Mouse (Mus musculus): ENCODE measurements around the gene Accsl. TPM values are rescaled to one million over a fixed set of nuclear protein-coding genes. Genes with fewer than 3 reads are reported as not detected.

Accsl gene
- polyA plus RNA-seq, 1 experiment from 2014 or later, result not detected

DNA sequence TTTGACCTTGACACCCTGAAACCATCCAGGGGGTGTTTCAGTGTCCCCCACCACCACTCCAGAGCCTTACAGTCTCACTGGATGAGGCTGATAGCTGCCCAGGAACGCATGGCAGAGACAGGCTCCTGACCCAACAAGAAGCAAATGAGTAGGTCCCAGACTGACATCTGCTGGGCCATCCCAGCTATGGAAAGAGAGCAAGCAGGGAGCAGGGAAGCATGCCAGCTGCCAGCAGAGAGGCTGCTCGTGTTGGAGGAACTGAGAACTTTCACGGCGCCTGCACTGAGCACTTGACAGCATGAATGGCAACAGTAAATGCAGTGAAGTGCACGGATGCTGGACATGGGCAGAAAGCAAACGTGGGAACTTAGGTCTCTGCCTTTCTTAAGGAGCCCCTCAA lies 28.8 kb downstream of the Accsl start:
- Histone ChIP-seq H3K36me3 (peaks cover 83% of the 10 kb centered on the region), H3K9ac (no peak overlapping the region)
- WGBS, result 66% methylated on average over 6 of the region's 6 CpGs

DNA sequence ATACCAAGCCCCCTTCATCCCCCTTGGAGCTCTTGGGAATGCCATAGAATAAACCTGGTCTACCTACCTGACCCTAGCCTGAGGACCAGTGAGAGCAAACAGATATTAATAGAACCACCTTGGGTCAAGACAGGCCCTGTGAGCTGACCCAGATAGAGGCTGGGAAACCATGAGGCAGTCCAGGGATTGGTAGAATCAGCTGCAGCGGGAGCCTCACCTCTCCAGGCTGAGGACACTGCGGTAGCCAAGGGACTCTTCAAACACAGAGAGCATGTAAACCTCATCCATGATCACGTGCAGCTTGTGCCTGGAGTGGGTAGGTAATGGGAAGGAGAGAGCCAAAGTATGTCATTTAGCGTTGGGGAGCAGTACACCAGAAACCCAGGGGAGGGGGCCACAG lies 30.0 kb downstream of the Accsl start:
- no peak overlapping the region for H3K9ac ChIP-seq
- H3K9me3 ChIP-seq, result no peaks in the 10 kb centered on the region
- peaks cover 81% of the 10 kb centered on the region for H3K36me3 ChIP-seq
- no peak for ATAC-seq (ENCODE audit: extremely low read depth, insufficient number of reproducible peaks, low FRiP score, low TSS enrichment)
- H3K27ac ChIP-seq (replicated peaks), result no peak overlapping the region
- WGBS, result 77% methylated on average over 4 of the region's 4 CpGs
- H3K4me1 ChIP-seq, result peaks cover 7% of the 10 kb centered on the region
- no peak overlapping the region for H3K4me2 ChIP-seq
- no peaks in the 10 kb centered on the region for H3K27me3 ChIP-seq (replicated peaks)
- no peak overlapping the region for H3K4me3 ChIP-seq

More for the DNA sequence above, 28.8 kb downstream of the Accsl start:
- Histone ChIP-seq H3K4me2 (no peak overlapping the region), H3K27ac (replicated peaks) (no peak overlapping the region), H3K27me3 (replicated peaks) (no peaks in the 10 kb centered on the region), H3K4me1 (peaks cover 7% of the 10 kb centered on the region), H3K4me3 (no peak overlapping the region), H3K9me3 (no peaks in the 10 kb centered on the region)
- no peak for ATAC-seq (ENCODE audit: extremely low read depth, insufficient number of reproducible peaks, low FRiP score, low TSS enrichment)

GRCm38 (mm10) chr2:93836232-93836785 lies 32.6 kb downstream of the Accsl start:
- H3K27ac ChIP-seq (replicated peaks), result no peak overlapping the region
- H3K9me3 ChIP-seq, result no peaks in the 10 kb centered on the region
- no peak overlapping the region for H3K4me2 ChIP-seq
- peaks cover 7% of the 10 kb centered on the region for H3K4me1 ChIP-seq
- 66% methylated on average over 13 of the region's 13 CpGs for WGBS
- no peak overlapping the region for H3K9ac ChIP-seq
- ATAC-seq (ENCODE audit: extremely low read depth, insufficient number of reproducible peaks, low FRiP score, low TSS enrichment), result no peak
- H3K4me3 ChIP-seq, result no peak overlapping the region
- H3K36me3 ChIP-seq, result peaks cover 60% of the 10 kb centered on the region
- H3K27me3 ChIP-seq (replicated peaks), result no peaks in the 10 kb centered on the region

DNA sequence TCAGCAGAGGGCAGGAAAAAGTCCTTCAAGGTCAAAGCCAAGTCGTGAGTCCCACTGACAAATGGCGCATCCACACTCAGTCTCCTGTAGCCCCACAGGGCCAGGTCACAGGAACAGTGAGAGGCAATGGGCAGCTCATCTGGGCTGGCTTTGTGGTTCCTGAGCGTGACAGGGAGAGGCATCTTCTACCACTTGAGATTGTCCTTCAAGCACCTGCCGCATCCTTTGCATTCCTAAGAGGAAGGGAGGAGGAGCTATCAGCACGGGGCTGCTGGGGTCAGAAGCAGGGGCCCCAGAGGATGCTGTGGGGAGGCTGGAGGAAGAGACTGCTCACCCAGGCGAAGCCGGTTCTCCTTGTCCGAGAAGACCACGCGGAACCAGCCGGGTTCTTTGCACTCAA lies 33.4 kb downstream of the Accsl start:
- no peaks in the 10 kb centered on the region for H3K9me3 ChIP-seq
- H3K36me3 ChIP-seq, result peaks cover 53% of the 10 kb centered on the region
- H3K27ac ChIP-seq (replicated peaks), result no peak overlapping the region
- 61% methylated on average over 11 of the region's 11 CpGs for WGBS
- ATAC-seq (ENCODE audit: extremely low read depth, insufficient number of reproducible peaks, low FRiP score, low TSS enrichment), result no peak
- H3K4me2 ChIP-seq, result no peak overlapping the region
- no peaks in the 10 kb centered on the region for H3K27me3 ChIP-seq (replicated peaks)
- H3K4me1 ChIP-seq, result peaks cover 7% of the 10 kb centered on the region
- no peak overlapping the region for H3K4me3 ChIP-seq
- no peak overlapping the region for H3K9ac ChIP-seq

DNA sequence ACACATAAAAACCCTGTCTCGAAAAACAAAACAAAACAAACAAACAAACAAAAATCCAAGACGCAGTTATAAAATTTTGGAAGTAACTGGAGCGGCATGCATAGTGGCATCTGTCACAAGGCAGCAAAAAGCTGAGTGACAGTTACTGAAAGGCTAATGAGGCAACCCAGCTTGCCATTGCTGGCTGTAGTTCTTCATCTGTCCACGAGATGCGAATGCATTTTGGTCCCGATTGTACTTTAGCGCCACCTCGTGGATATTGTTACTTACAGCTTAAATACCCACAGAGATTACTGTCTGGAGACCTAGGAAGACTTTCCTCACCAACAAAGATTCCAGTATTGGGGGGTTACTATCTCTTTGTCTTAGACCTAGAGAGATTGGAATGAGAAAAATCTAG lies 45.4 kb downstream of the Accsl start:
- WGBS, result 18% methylated on average over 8 of the region's 8 CpGs
- peaks cover 14% of the 10 kb centered on the region for H3K4me1 ChIP-seq
- H3K9me3 ChIP-seq, result no peaks in the 10 kb centered on the region
- peaks cover 8% of the 10 kb centered on the region; the same call in 1 of the 2 replicates for H3K36me3 ChIP-seq
- ATAC-seq (ENCODE audit: extremely low read depth, insufficient number of reproducible peaks, low FRiP score, low TSS enrichment), result no peak
- H3K4me2 ChIP-seq, result no peak overlapping the region
- no peaks in the 10 kb centered on the region for H3K27me3 ChIP-seq (replicated peaks)
- H3K9ac ChIP-seq, result no peak overlapping the region
- H3K4me3 ChIP-seq, result no peak overlapping the region
- no peak overlapping the region for H3K27ac ChIP-seq (replicated peaks)

GRCm38 (mm10) chr2:93822045-93822749 lies 46.8 kb downstream of the Accsl start, which contains the start of gene Ext2:
Gene Ext2, minus strand, starts transcription at chr2:93822568.
- Histone ChIP-seq H3K4me1 (peaks cover 14% of the 10 kb centered on the region), H3K4me3 (peak within 1 kb of the TSS; percentile 93), H3K27ac (replicated peaks) (no peak within 1 kb of the TSS), H3K4me2 (peak within 1 kb of the TSS; percentile 86), H3K27me3 (replicated peaks) (no peaks in the 10 kb centered on the region), H3K9ac (peak within 1 kb of the TSS; percentile 98), H3K9me3 (no peaks in the 10 kb centered on the region), H3K36me3 (peaks cover 8% of the 10 kb centered on the region; the same call in 1 of the 2 replicates)
- WGBS, result under 1% methylated on average over 66 of the region's 66 CpGs
- ATAC-seq (ENCODE audit: extremely low read depth, insufficient number of reproducible peaks, low FRiP score, low TSS enrichment), result peak; percentile 71

DNA sequence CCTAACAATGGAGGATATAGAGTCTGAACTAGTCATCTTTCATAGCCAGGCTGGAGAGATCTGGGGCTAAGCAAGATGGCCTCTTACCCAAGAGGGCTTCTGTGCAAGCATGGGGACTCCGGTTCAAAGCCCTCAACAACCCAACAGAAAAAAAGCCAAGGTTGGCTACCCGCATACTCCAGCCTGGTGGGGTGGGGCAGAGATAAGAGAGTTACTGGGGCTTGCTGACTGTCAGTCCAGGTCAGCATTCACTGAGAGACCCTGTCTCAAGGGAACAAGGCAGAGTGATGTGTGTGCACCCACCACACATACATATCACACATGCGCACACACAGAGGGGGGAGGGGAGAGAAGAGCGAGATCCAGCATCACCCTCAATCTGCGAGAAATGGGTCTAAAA lies 51.2 kb downstream of the Accsl start:
- no peak overlapping the region for H3K4me2 ChIP-seq
- peaks cover 14% of the 10 kb centered on the region for H3K4me1 ChIP-seq
- no peak for ATAC-seq (ENCODE audit: extremely low read depth, insufficient number of reproducible peaks, low FRiP score, low TSS enrichment)
- peaks cover 18% of the 10 kb centered on the region for H3K36me3 ChIP-seq
- 84% methylated on average over 5 of the region's 5 CpGs for WGBS
- no peak overlapping the region for H3K4me3 ChIP-seq
- no peak overlapping the region for H3K9ac ChIP-seq
- no peaks in the 10 kb centered on the region for H3K27me3 ChIP-seq (replicated peaks)
- no peaks in the 10 kb centered on the region for H3K9me3 ChIP-seq
- no peak overlapping the region for H3K27ac ChIP-seq (replicated peaks)

GRCm38 (mm10) chr2:93813343-93813742 lies 55.6 kb downstream of the Accsl start:
- no peak for ATAC-seq (ENCODE audit: extremely low read depth, insufficient number of reproducible peaks, low FRiP score, low TSS enrichment)
- Histone ChIP-seq H3K4me3 (no peak overlapping the region), H3K4me1 (no peaks in the 10 kb centered on the region), H3K27ac (replicated peaks) (no peak overlapping the region), H3K36me3 (peaks cover 49% of the 10 kb centered on the region), H3K9me3 (no peaks in the 10 kb centered on the region), H3K9ac (no peak overlapping the region), H3K4me2 (no peak overlapping the region), H3K27me3 (replicated peaks) (no peaks in the 10 kb centered on the region)
- 88% methylated on average over 22 of the region's 22 CpGs for WGBS

DNA sequence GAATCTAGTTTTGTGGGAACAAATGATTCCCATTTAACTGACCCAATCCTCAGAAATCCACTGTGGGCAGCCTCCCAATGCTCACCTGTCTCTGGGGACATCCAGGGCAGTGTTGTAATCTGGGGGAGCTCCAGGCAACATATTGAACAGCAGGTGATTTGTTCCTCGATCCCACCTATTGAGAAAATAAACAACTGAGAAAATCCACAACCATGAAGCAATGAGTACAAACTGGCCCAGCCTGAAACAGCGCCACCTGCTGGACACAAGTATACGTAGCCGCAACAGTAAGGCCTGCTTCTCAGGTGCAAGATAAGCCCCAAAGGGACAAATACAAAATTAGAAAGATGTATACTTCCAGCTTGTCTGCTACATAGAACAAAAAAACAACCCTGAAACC lies 57.1 kb downstream of the Accsl start:
- H3K4me3 ChIP-seq, result no peak overlapping the region
- no peak overlapping the region for H3K9ac ChIP-seq
- no peak for ATAC-seq (ENCODE audit: extremely low read depth, insufficient number of reproducible peaks, low FRiP score, low TSS enrichment)
- no peaks in the 10 kb centered on the region for H3K27me3 ChIP-seq (replicated peaks)
- H3K4me1 ChIP-seq, result no peaks in the 10 kb centered on the region
- peaks cover 64% of the 10 kb centered on the region for H3K36me3 ChIP-seq
- no peak overlapping the region for H3K4me2 ChIP-seq
- H3K9me3 ChIP-seq, result no peaks in the 10 kb centered on the region
- H3K27ac ChIP-seq (replicated peaks), result no peak overlapping the region
- WGBS, result 34% methylated on average over 4 of the region's 4 CpGs

DNA sequence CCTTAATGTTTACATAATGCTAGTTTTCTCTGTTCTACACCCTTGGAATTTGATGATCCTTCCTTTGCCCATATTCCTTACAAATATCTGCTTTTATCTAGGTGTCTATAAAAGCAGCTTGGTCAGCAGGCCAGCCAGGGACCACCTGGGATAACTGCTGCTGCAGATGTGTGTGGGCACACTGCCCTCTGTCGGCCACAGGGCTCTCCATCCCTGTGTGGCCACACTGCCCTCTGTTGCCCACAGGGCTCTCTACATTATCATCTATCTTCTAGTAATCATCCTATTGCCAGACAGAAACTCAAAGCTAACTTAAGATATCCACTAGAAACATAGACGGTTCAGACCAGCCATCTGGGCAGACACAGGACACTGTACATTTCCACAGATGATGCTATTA lies 59.0 kb downstream of the Accsl start:
- no peak overlapping the region for H3K9ac ChIP-seq
- ATAC-seq (ENCODE audit: extremely low read depth, insufficient number of reproducible peaks, low FRiP score, low TSS enrichment), result no peak
- peaks cover 83% of the 10 kb centered on the region for H3K36me3 ChIP-seq
- WGBS, result 6% methylated on average over 2 of the region's 2 CpGs
- H3K27me3 ChIP-seq (replicated peaks), result no peaks in the 10 kb centered on the region
- H3K4me1 ChIP-seq, result peaks cover 5% of the 10 kb centered on the region
- no peak overlapping the region for H3K4me3 ChIP-seq
- no peaks in the 10 kb centered on the region for H3K9me3 ChIP-seq
- no peak overlapping the region for H3K4me2 ChIP-seq
- H3K27ac ChIP-seq (replicated peaks), result no peak overlapping the region

GRCm38 (mm10) chr2:93808071-93808470 lies 60.9 kb downstream of the Accsl start:
- no peak overlapping the region for H3K4me2 ChIP-seq
- H3K9me3 ChIP-seq, result no peaks in the 10 kb centered on the region
- H3K4me3 ChIP-seq, result no peak overlapping the region
- H3K4me1 ChIP-seq, result peaks cover 5% of the 10 kb centered on the region
- no peak overlapping the region for H3K9ac ChIP-seq
- no peak for ATAC-seq (ENCODE audit: extremely low read depth, insufficient number of reproducible peaks, low FRiP score, low TSS enrichment)
- peaks cover 91% of the 10 kb centered on the region for H3K36me3 ChIP-seq
- H3K27me3 ChIP-seq (replicated peaks), result no peaks in the 10 kb centered on the region
- 80% methylated on average over 5 of the region's 5 CpGs for WGBS
- no peak overlapping the region for H3K27ac ChIP-seq (replicated peaks)

GRCm38 (mm10) chr2:93807440-93807839 lies 61.5 kb downstream of the Accsl start:
- Histone ChIP-seq H3K4me1 (peaks cover 5% of the 10 kb centered on the region), H3K4me3 (no peak overlapping the region), H3K27ac (replicated peaks) (no peak overlapping the region), H3K9ac (no peak overlapping the region), H3K36me3 (peaks cover 91% of the 10 kb centered on the region), H3K4me2 (no peak overlapping the region), H3K9me3 (no peaks in the 10 kb centered on the region), H3K27me3 (replicated peaks) (no peaks in the 10 kb centered on the region)
- WGBS, result 81% methylated on average over 8 of the region's 8 CpGs
- no peak for ATAC-seq (ENCODE audit: extremely low read depth, insufficient number of reproducible peaks, low FRiP score, low TSS enrichment)

All from heart, embryonic 13.5 days (tissue).